Mouse (Mus musculus) layer of hippocampus, adult 2 months (tissue): Measurements from ENCODE around the gene Taf11. TPM values are rescaled to one million over a fixed set of nuclear protein-coding genes. Genes with fewer than 3 reads are reported as not detected.

ENCODE experiments used
- DNase-seq, 2 experiments: peaks; one replicate each; pipeline ENCODE4 v3.0.0; 2022; ENCODE audit warnings: low spot score in 2 of 2
- H3K27ac ChIP-seq: fragments of 200-600 bp; 2 replicates; pipeline ENCODE4 v1.8.1; 2022
- H3K4me3 ChIP-seq: fragments of 200-600 bp; 2 replicates; pipeline ENCODE4 v1.8.1; 2022; ENCODE audit warnings: mild to moderate bottlenecking
- CTCF ChIP-seq: fragments of 200-600 bp; conservative IDR thresholded peaks from 2 replicates; pipeline ENCODE4 v1.8.1; 2022; ENCODE audit warnings: antibody characterized with exemption, mild to moderate bottlenecking, moderate library complexity
- total RNA-seq, 2 experiments: library from RNA; stranded (reverse); gene quantifications; 2 replicates each; pipeline ENCODE4 v1.2.3; 2021

Taf11 gene
- total RNA-seq, 2 experiments from 2014 or later: 41.3 to 45.0 TPM

- no peak for TF ChIP-seq CTCF
- Histone ChIP-seq H3K4me3 (no peak overlapping the region), H3K27ac (no peak overlapping the region)
- no peak for DNase-seq
Observed at GRCm38 (mm10) chr17:27859131-27859530, 50.5 kb downstream of the Taf11 start.

- H3K27ac ChIP-seq: peak overlapping the region; percentile 89; the same call in 1 of the 2 replicates
- peak overlapping the region; percentile 98 for H3K4me3 ChIP-seq
- no peak for DNase-seq
- no peak for TF ChIP-seq CTCF
Observed at GRCm38 (mm10) chr17:27857649-27858475, 51.8 kb downstream of the Taf11 start.

GRCm38 (mm10) chr17:27856798-27857648, 52.6 kb downstream of the Taf11 start:
- DNase-seq: peak in 1 of 2 experiments; percentile 35
- TF ChIP-seq CTCF: 0 out of 2 replicates have a peak, but pooled peaks have one; percentile 17
- peak overlapping the region; percentile 89 for H3K27ac ChIP-seq
- peak overlapping the region; percentile 98 for H3K4me3 ChIP-seq

- Histone ChIP-seq H3K4me3 (peak within 1 kb of the TSS; percentile 98), H3K27ac (peak within 1 kb of the TSS; percentile 89)
- peak; percentile 74 to 82 for DNase-seq
- TF ChIP-seq CTCF: no peak
Observed at GRCm38 (mm10) chr17:27856265-27856797, 53.3 kb downstream of the Taf11 start, which contains the start of gene Uhrf1bp1. Gene Uhrf1bp1, plus strand, starts transcription at chr17:27856441.

Other genes starting within 250 kb of the Taf11 start
- gene Spdef, start 180.9 kb downstream of the Taf11 start, total RNA-seq: under 1 TPM; 0.59 to 0.61 TPM
- 100 to 1,000 TPM; 192 to 197 TPM for gene D17Wsu92e, start 89.2 kb downstream of the Taf11 start, total RNA-seq
- gene Snrpc, start 71.7 kb downstream of the Taf11 start, total RNA-seq: 10 to 100 TPM; 46.7 to 51.1 TPM
- 10 to 100 TPM; 13.5 to 13.9 TPM for gene Uhrf1bp1, start 53.4 kb downstream of the Taf11 start, total RNA-seq
- gene Anks1, start 538 bp downstream of the Taf11 start, total RNA-seq: 10 to 100 TPM; 35.6 to 42.0 TPM
- gene Tcp11, start 170.8 kb upstream of the Taf11 start, total RNA-seq: under 1 TPM; 0.74 to 0.84 TPM
- 1 to 10 TPM; 1.1 TPM for gene Scube3, start 232.3 kb upstream of the Taf11 start, total RNA-seq